Mouse (Mus musculus) neural tube, embryonic 11.5 days (tissue): ENCODE measurements around the gene Kdm2a. TPM values are rescaled to one million over a fixed set of nuclear protein-coding genes. Genes with fewer than 3 reads are reported as not detected.

Source experiments
- ATAC-seq: fragments of 200-750 bp; cut with Nextera tagmentation; 2 replicates; pipeline ENCODE4 v1.8.0; 2017; ENCODE audit warnings: moderate number of reproducible peaks, mild to moderate bottlenecking, moderate TSS enrichment, moderate library complexity; ENCODE audit not compliant: insufficient read depth, low FRiP score, low TSS enrichment
- DNase-seq: peaks from one replicate; pipeline ENCODE4 v3.0.0-alpha.2; 2015; ENCODE audit warnings: low spot score
- H3K27ac ChIP-seq: fragments of 300-500 bp; sonication (generic); 2 replicates; pipeline ENCODE4 v1.5.1; 2014; ENCODE audit warnings: low read depth, mild to moderate bottlenecking, low read length
- H3K27me3 ChIP-seq: fragments of 300-500 bp; sonication (generic); 2 replicates; pipeline ENCODE4 v1.6.1; 2014; ENCODE audit warnings: mild to moderate bottlenecking, low read length, mixed read lengths; ENCODE audit not compliant: control insufficient read depth, insufficient read depth
- H3K36me3 ChIP-seq: fragments of 300-500 bp; sonication (generic); 2 replicates; pipeline ENCODE4 v1.6.1; 2014; ENCODE audit warnings: mild to moderate bottlenecking, low read length, moderate library complexity, mixed read lengths; ENCODE audit not compliant: control insufficient read depth, insufficient read depth
- H3K4me1 ChIP-seq: fragments of 300-500 bp; sonication (generic); 2 replicates; pipeline ENCODE4 v1.6.1; 2014; ENCODE audit warnings: low read length, mixed read lengths; ENCODE audit not compliant: control insufficient read depth, insufficient read depth
- H3K4me2 ChIP-seq: fragments of 300-500 bp; sonication (generic); 2 replicates; pipeline ENCODE4 v1.6.1; 2014; ENCODE audit warnings: low read depth, mild to moderate bottlenecking, moderate library complexity
- H3K4me3 ChIP-seq: fragments of 300-500 bp; sonication (generic); 2 replicates; pipeline ENCODE4 v1.5.1; 2014; ENCODE audit warnings: low read depth, low read length
- H3K9ac ChIP-seq: fragments of 300-500 bp; sonication (generic); 2 replicates; pipeline ENCODE4 v1.6.1; 2014; ENCODE audit warnings: mild to moderate bottlenecking, low read length
- H3K9me3 ChIP-seq: fragments of 300-500 bp; sonication (generic); 2 replicates; pipeline ENCODE4 v1.6.1; 2016; ENCODE audit warnings: low read length; ENCODE audit not compliant: control insufficient read depth
- WGBS: fragments of 180-500 bp; shearing (Covaris S2); extraction: QIAGEN DNeasy Blood & Tissue Kit; methylation state at CpG from one replicate; pipeline ENCODE4 v1.1.7; 2014; 5-methylcytosine and 5-hydroxymethylcytosine counted together
- polyA plus RNA-seq: library from polyadenylated mRNA; unstranded; fragments of >200 nt; fragmentation: Nextera tagmentation; extraction: Ambion mirVana; gene quantifications from 2 replicates; pipeline ENCODE4 v1.2.1, GENCODE M21; 2014

The Kdm2a gene
- 44.1 and 47.2 TPM in 2 replicates for polyA plus RNA-seq

DNA sequence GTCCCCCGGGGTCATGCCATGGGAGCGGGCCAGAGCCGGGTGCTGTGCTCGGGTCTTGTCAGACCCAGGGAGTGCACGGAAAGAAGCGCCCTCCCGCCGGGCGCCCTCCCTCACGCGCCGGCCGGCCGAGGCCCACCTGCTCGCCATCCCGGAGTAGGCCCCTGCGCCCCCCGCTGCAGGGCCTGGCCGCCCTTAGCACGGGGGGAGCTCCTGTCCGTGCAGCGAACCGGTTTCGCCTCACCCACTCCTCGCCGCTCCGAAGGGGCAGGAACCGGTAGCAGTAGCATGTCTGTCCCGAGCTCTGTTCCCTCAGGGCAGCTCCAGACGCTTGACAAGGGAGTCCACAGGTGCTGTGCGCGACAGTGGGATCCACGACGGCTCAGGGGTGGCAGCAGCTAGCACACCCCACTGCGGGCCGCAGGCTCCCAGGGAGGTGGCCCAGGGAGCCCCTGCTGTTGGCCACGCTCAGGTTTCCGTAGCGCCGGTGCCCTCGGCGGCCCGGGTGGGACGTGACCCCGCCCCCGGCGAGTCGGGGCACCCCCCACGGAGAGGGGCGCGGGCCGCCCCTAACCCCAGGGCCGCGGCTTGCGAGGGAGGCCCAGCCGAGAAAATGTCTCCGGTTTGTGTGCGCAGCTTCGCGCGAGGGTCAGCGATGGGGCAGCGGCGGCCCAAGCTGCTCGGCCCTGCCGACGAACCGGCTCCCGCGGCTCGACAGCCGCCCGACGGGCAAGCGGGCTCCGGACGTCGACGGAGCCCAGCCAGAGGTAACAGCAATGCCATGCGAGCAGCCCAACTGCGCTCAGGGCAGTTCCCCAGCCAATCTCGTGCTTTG is at the start of gene Kdm2a:
TSS of gene Kdm2a (minus strand) at position 488 of the 832 bp plus-strand sequence.
- DNase-seq = peak; percentile 71
- Histone ChIP-seq H3K4me1 (peaks cover 11% of the 10 kb centered on the region), H3K36me3 (no peaks in the 10 kb centered on the region), H3K9ac (peak within 1 kb of the TSS; percentile 75), H3K4me2 (peak within 1 kb of the TSS; percentile 82), H3K27me3 (no peaks in the 10 kb centered on the region), H3K9me3 (no peaks in the 10 kb centered on the region), H3K27ac (peak within 1 kb of the TSS; percentile 94), H3K4me3 (peak within 1 kb of the TSS; percentile 100)
- under 1% methylated on average over 78 of the region's 82 CpGs for WGBS
- peak; percentile 46 for ATAC-seq

DNA sequence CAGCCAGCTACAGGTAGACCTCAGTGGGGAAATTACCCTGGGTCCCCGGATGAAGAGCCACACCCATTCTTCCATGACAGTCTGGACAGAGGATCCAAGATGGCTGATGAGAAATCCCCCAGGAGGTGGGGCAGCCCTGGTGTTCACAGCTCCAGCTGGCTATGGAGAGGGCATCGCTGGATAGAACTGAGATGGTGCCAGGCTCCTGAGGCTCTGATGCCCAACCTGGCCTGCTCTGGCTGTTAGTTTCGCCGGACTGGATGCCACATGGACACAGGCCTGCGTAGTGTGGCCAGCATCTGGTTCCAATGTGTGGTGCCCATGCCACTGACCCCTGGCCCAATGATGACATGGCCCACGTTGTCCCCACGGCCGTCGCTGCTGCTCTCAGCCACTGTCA is 49.4 kb upstream of the Kdm2a start:
- ATAC-seq = no peak
- H3K9ac ChIP-seq = no peak overlapping the region
- 81% methylated on average over 9 of the region's 9 CpGs for WGBS

DNA sequence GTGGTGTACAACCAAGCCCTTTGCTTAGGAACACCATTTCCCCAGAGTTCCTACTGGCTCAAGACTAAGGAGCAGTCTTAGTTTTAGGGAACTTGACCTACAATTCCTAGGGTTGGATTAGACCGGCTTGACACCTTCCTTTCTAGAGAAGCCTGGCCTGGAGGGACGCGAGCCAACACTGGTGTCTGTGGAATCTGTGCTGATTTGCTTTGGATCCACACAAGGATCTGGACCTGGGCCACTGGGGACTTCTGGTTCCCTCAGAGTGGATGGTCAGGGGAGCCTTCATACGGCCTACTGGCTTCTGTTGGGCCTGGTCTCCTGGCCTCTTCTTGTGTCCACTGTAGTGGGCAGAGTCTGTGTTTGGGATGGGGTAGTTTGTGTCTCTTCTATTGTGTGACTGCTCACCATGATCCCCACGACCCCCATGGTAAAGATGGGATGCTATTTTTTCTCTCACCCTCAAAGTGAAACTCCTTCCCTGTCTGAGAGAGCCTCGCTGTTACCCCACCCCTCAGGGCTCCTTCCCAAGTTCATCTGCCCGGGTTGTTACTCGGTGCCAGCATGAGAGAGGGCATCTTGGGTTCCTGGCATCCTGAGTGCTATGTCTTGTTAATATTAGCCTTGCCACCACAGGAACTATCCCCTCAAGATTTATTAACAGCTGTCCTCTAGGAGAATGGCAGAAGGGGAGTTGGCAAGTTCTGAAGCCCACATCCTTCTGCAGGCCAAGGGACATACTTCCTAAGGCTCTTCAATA is 48.8 kb upstream of the Kdm2a start:
- H3K9ac ChIP-seq = no peak overlapping the region
- H3K9me3 ChIP-seq = no peaks in the 10 kb centered on the region
- no peak overlapping the region for H3K4me3 ChIP-seq
- DNase-seq = no peak
- H3K27me3 ChIP-seq = no peaks in the 10 kb centered on the region
- no peaks in the 10 kb centered on the region for H3K36me3 ChIP-seq
- WGBS = 91% methylated on average over 8 of the region's 8 CpGs
- 0 out of 2 replicates have a peak, but pooled peaks cover under 1% of the 10 kb centered on the region for H3K4me1 ChIP-seq
- H3K27ac ChIP-seq = no peak overlapping the region
- no peak for ATAC-seq
- H3K4me2 ChIP-seq = no peak overlapping the region

More for the DNA sequence above, 49.4 kb upstream of the Kdm2a start:
- H3K27me3 ChIP-seq = no peaks in the 10 kb centered on the region
- no peaks in the 10 kb centered on the region for H3K9me3 ChIP-seq
- no peak overlapping the region for H3K27ac ChIP-seq
- no peak for DNase-seq
- H3K36me3 ChIP-seq = no peaks in the 10 kb centered on the region
- H3K4me2 ChIP-seq = no peak overlapping the region
- H3K4me3 ChIP-seq = no peak overlapping the region
- H3K4me1 ChIP-seq = no peaks in the 10 kb centered on the region

DNA sequence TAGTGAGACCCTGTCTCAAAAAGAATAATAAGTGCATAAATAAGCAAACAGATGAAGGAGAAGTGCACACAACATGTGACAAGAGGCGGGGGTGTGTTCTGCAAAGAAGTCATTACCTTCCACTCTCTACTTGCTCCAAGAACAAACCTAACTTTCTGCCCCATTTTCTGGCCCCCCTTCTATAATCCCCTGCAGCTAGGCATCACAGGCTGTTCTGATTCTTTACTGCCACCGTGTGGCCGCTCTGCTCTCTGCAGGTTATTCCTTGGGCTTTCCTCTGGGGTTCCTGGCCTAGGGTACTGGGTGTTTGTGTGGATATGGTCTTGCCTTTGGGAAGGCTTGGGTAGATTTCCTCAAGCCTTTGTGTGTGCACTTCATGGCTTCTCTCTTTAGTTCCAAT is 44.3 kb upstream of the Kdm2a start:
- 10% methylated on average over 3 of the region's 3 CpGs for WGBS
- Histone ChIP-seq H3K27me3 (peaks cover 4% of the 10 kb centered on the region), H3K4me2 (no peak overlapping the region), H3K9ac (no peak overlapping the region), H3K27ac (no peak overlapping the region), H3K4me3 (no peak overlapping the region), H3K36me3 (no peaks in the 10 kb centered on the region), H3K9me3 (no peaks in the 10 kb centered on the region), H3K4me1 (0 out of 2 replicates have a peak, but pooled peaks cover 2% of the 10 kb centered on the region)
- ATAC-seq (no peak), DNase-seq (peak; percentile 76)

DNA sequence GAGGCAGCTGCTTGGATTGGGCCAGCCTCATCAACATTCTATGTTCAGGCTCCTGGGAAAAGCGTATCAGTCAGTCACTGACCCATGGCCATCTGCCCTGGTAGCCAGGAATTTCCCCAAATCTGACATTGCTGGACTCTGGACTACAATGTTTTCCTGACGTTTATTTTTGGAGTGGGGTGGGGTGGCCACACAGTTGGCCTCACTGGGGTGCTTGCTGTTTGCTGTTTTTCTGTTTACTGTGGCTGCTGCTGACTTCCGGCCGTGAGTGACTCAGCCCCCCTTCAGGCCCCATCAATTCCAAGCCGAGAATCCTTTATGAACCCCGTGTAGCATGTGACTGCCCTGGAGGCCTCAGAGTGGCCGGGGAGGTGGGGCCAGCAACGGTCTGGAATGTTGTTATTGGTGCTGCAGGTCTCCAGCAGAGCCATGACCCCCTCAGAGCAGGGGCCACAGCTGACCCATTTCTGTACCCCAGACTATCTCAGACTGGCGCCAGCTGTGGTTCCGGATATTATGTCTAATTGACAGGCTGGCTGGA is 43.6 kb upstream of the Kdm2a start:
- Histone ChIP-seq H3K27me3 (peaks cover 4% of the 10 kb centered on the region), H3K9ac (no peak overlapping the region), H3K36me3 (no peaks in the 10 kb centered on the region), H3K4me2 (no peak overlapping the region), H3K9me3 (no peaks in the 10 kb centered on the region), H3K4me3 (no peak overlapping the region), H3K4me1 (0 out of 2 replicates have a peak, but pooled peaks cover 2% of the 10 kb centered on the region), H3K27ac (no peak overlapping the region)
- ATAC-seq = no peak
- DNase-seq = peak; percentile 44
- 21% methylated on average over 10 of the region's 10 CpGs for WGBS

DNA sequence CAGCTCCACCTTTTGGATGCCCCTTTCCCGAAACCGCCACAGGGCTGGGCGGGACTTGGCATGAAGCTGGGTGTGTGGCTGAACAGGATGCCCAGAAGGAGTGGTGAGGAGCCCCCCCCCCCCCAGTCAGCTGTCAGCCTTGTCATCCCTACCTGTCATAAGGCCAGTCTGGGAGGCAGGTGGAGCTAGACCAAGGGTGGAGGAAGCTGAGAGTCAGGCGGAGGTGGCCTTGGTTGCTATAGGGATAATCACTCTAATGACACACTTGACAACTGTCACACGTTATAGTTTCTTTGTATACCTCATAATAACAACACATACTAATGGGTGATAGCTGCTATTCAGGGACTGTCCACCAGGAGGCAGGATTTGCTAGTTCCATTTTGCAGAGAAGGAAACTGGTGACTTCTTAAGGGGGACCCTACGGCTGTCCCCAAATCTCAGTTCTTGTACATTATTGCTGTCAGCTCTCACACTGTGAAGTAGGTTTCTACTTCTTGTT is 43.1 kb upstream of the Kdm2a start:
- 0 out of 2 replicates have a peak, but pooled peaks cover 2% of the 10 kb centered on the region for H3K4me1 ChIP-seq
- H3K36me3 ChIP-seq = no peaks in the 10 kb centered on the region
- no peak overlapping the region for H3K4me2 ChIP-seq
- no peak overlapping the region for H3K4me3 ChIP-seq
- no peak overlapping the region for H3K27ac ChIP-seq
- H3K9ac ChIP-seq = no peak overlapping the region
- no peaks in the 10 kb centered on the region for H3K9me3 ChIP-seq
- no peak for ATAC-seq
- H3K27me3 ChIP-seq = peaks cover 4% of the 10 kb centered on the region
- DNase-seq = peak; percentile 50
- WGBS = 29% methylated on average over 6 of the region's 6 CpGs

DNA sequence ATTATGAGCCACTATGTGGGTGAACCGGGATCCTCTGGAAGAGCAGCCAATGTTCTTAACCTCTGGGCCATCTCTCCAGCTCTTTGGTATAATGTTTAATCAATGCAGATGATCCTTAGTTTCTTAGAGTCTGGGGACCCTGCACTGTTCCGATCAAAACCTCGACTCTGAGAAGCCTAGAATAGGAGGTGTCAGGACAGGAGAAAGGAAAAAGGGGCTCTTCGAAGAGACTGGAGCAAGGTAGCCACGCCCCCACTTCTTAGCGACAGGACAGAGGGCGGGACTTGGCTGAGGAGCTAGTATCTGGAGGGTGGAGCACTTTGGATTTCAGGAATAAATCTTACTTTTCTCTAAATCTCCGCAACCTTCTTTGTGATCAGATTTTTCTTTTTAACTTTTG is 42.1 kb upstream of the Kdm2a start:
- no peak overlapping the region for H3K4me3 ChIP-seq
- no peak overlapping the region for H3K27ac ChIP-seq
- no peak for ATAC-seq
- no peaks in the 10 kb centered on the region for H3K9me3 ChIP-seq
- 0 out of 2 replicates have a peak, but pooled peaks cover 2% of the 10 kb centered on the region for H3K4me1 ChIP-seq
- H3K27me3 ChIP-seq = peaks cover 4% of the 10 kb centered on the region
- WGBS = 12% methylated on average over 8 of the region's 8 CpGs
- DNase-seq = peak; percentile 30
- H3K36me3 ChIP-seq = no peaks in the 10 kb centered on the region
- no peak overlapping the region; the same call in 1 of the 2 replicates for H3K4me2 ChIP-seq
- H3K9ac ChIP-seq = no peak overlapping the region

DNA sequence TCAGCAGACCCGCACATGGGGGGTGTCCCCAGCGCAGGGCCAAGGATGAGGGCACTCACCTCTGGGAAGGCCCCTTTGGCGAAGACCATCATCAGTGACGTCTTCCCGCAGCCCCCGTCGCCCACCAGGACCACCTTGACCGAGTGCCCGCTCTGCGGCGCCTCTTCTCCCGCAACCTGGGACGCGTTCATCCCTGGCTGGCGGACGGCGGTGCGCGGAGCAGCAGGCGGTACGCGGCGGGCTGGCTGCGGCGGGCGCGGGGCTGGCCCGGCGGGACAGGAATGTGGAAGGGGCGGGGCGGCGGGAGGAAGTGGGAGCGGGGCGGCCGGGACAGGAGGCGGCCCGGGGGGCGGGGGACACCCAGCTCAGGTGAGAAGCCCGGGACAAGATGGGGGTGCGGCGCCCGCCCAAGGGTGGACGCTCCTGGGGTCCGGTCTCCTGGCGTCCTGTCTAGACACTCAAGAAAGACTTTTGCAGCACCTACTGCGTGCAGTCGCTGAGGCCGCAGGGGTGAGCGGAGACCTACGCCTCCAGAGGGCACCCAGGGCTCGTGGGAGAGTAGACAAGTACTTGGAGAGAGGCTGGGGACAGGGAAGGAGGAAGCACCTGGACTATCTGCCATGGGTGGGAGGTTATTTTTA is 41.2 kb upstream of the Kdm2a start, which contains the start of gene Rhod:
TSS of gene Rhod (minus strand) at position 272 of the 641 bp plus-strand sequence.
- WGBS = under 1% methylated on average over 27 of the region's 51 CpGs
- H3K27ac ChIP-seq = no peak within 1 kb of the TSS

More for the DNA sequence above, 41.2 kb upstream of the Kdm2a start, which contains the start of gene Rhod:
- H3K4me2 ChIP-seq = peak within 1 kb of the TSS; percentile 87
- peak within 1 kb of the TSS; percentile 48 for H3K4me3 ChIP-seq
- H3K9ac ChIP-seq = peak within 1 kb of the TSS; percentile 55
- 0 out of 2 replicates have a peak, but pooled peaks cover 2% of the 10 kb centered on the region for H3K4me1 ChIP-seq
- peaks cover 4% of the 10 kb centered on the region for H3K27me3 ChIP-seq
- H3K9me3 ChIP-seq = no peaks in the 10 kb centered on the region
- H3K36me3 ChIP-seq = no peaks in the 10 kb centered on the region
- peak; percentile 58 for DNase-seq
- no peak; the same call in 1 of the 2 replicates for ATAC-seq
